Mouse (Mus musculus) G1E (cell line): ENCODE measurements around the gene Slc12a7.

Experiments
- CTCF ChIP-seq: IDR thresholded peaks from 2 replicates; pipeline ENCODE4 v1.5.1; 2012; ENCODE audit warnings: low read depth, low read length, inconsistent platforms, mixed read lengths
- GATA1 ChIP-seq: IDR thresholded peaks from 2 replicates; pipeline ENCODE4 v1.6.1; 2012; ENCODE audit warnings: borderline replicate concordance, low read length, inconsistent platforms, mixed read lengths
- TAL1 ChIP-seq: conservative IDR thresholded peaks from 2 replicates; pipeline ENCODE4 v1.6.1; 2012; ENCODE audit warnings: low read depth, low read length, inconsistent platforms, mixed read lengths

DNA sequence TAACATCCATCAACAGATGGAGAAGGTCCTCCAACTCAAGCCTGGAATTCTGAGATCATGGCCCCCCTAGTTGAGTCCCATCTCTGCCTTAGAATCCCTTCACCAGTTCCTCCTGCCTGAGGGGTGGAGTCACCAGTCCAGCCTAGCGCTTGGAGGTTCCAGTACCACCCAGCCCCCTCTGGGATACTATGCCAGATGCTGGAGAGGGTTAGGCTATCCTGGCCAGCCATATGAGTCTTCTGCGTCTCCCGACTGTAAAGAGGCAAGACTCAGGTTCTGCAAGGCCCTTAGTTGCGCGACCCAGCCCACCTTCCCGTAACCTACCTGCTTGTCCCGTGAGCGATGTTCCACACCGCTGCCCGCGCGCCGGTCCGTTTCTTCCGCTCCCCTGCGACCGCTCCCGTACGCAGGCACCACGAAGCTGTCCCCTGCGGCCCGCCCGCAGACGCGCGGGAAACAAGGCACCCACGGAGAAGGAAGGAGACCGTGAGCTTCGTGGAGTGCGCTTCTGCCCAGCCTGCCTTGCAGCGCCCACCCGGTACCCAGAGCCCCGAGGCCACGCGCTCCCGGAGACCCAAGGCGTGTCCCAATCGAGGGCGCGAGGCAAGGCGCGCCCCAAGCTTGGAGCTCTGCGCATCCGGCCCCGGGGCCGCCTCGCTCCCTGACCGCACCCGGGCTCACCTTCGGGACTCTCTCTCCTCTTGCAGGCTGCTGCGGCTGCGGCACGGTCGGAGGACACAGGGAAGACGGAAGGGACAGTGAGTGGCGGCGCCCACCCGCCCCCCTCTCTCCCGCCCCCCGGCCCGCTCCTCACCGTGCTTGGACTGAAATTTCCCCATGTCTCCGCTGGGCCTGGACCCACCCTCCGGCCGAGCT is 113.9 kb downstream of the Slc12a7 start:
- TF ChIP-seq GATA1 (no peak), TAL1 (no peak), CTCF (no peak)
